Mouse (Mus musculus) limb, embryonic 11.5 days (tissue): ENCODE measurements around the gene Irx3. TPM values are rescaled to one million over a fixed set of nuclear protein-coding genes. Genes with fewer than 3 reads are reported as not detected.
A peak's percentile ranks its signal among the peaks of the same experiment; 100 is the strongest.

ENCODE experiments used
- ATAC-seq: fragments of 200-750 bp; cut with Nextera tagmentation; 2 replicates; pipeline ENCODE4 v1.8.0; 2017; ENCODE audit warnings: low read depth; ENCODE audit not compliant: insufficient number of reproducible peaks, low FRiP score, low TSS enrichment
- DNase-seq: peaks from one replicate; pipeline ENCODE4 v3.0.0-alpha.2; 2015; ENCODE audit warnings: low spot score
- H3K27ac ChIP-seq: fragments of 300-500 bp; sonication (generic); replicated peaks from 2 replicates; pipeline ENCODE4 v1.5.1; 2014; ENCODE audit warnings: low read depth, mild to moderate bottlenecking, low read length
- H3K27me3 ChIP-seq: fragments of 300-500 bp; sonication (generic); 2 replicates; pipeline ENCODE4 v1.6.1; 2014; ENCODE audit warnings: mild to moderate bottlenecking, low read length, mixed read lengths; ENCODE audit not compliant: control insufficient read depth, insufficient read depth
- H3K36me3 ChIP-seq: fragments of 300-500 bp; sonication (generic); 2 replicates; pipeline ENCODE4 v1.6.1; 2014; ENCODE audit warnings: mild to moderate bottlenecking, low read length, moderate library complexity, mixed read lengths; ENCODE audit not compliant: control insufficient read depth, insufficient read depth
- H3K4me1 ChIP-seq: fragments of 300-500 bp; sonication (generic); 2 replicates; pipeline ENCODE4 v1.6.1; 2014; ENCODE audit warnings: low read length, mixed read lengths; ENCODE audit not compliant: control insufficient read depth, insufficient read depth
- H3K4me2 ChIP-seq: fragments of 300-500 bp; sonication (generic); 2 replicates; pipeline ENCODE4 v1.6.1; 2014; ENCODE audit warnings: low read depth, mild to moderate bottlenecking, moderate library complexity; ENCODE audit not compliant: severe bottlenecking
- H3K4me3 ChIP-seq: fragments of 300-500 bp; sonication (generic); 2 replicates; pipeline ENCODE4 v1.5.1; 2014; ENCODE audit warnings: low read depth, low read length
- H3K9ac ChIP-seq: fragments of 300-500 bp; sonication (generic); 2 replicates; pipeline ENCODE4 v1.6.1; 2014; ENCODE audit warnings: mild to moderate bottlenecking, low read length
- H3K9me3 ChIP-seq: fragments of 300-500 bp; sonication (generic); 2 replicates; pipeline ENCODE4 v1.6.1; 2016; ENCODE audit warnings: low read length; ENCODE audit not compliant: control insufficient read depth
- WGBS: fragments of 180-500 bp; shearing (Covaris S2); extraction: QIAGEN DNeasy Blood & Tissue Kit; methylation state at CpG from one replicate; pipeline ENCODE4 v1.1.7; 2014; 5-methylcytosine and 5-hydroxymethylcytosine counted together
- polyA plus RNA-seq: library from polyadenylated mRNA; unstranded; fragments of >200 nt; fragmentation: Nextera tagmentation; extraction: Ambion mirVana; gene quantifications from 2 replicates; pipeline ENCODE4 v1.2.1, GENCODE M21; 2014

Irx3 gene
- polyA plus RNA-seq = 15.3 and 21.0 TPM in 2 replicates

GRCm38 (mm10) chr8:91801839-91802238, at the start of gene Irx3:
Gene Irx3, minus strand, starts transcription at chr8:91802067.
- DNase-seq = peak; percentile 86
- H3K4me1 ChIP-seq = peaks cover 36% of the 10 kb centered on the region

GRCm38 (mm10) chr8:91851359-91851758, 49.5 kb upstream of the Irx3 start:
- Histone ChIP-seq H3K4me3 (no peak overlapping the region), H3K36me3 (no peaks in the 10 kb centered on the region), H3K27ac (no peak overlapping the region), H3K9me3 (no peaks in the 10 kb centered on the region), H3K9ac (no peak overlapping the region), H3K4me1 (no peaks in the 10 kb centered on the region), H3K27me3 (peaks cover 16% of the 10 kb centered on the region; the same call in 1 of the 2 replicates), H3K4me2 (no peak overlapping the region)
- DNase-seq (no peak), ATAC-seq (no peak)
- WGBS = 76% methylated on average over 10 of the region's 10 CpGs

More at GRCm38 (mm10) chr8:91801839-91802238, at the start of gene Irx3:
- peaks cover 97% of the 10 kb centered on the region for H3K27me3 ChIP-seq
- peak; percentile 58 for ATAC-seq
- H3K9ac ChIP-seq = peak within 1 kb of the TSS; percentile 76
- no peaks in the 10 kb centered on the region for H3K36me3 ChIP-seq
- peak within 1 kb of the TSS; percentile 89 for H3K27ac ChIP-seq
- H3K9me3 ChIP-seq = no peaks in the 10 kb centered on the region
- peak within 1 kb of the TSS; percentile 81 for H3K4me2 ChIP-seq
- H3K4me3 ChIP-seq = peak within 1 kb of the TSS; percentile 53
- WGBS = 0% methylated on average over 32 of the region's 33 CpGs

- Histone ChIP-seq H3K27me3 (peaks cover 18% of the 10 kb centered on the region; the same call in 1 of the 2 replicates), H3K4me2 (no peak overlapping the region), H3K4me3 (no peak overlapping the region), H3K36me3 (no peaks in the 10 kb centered on the region), H3K9ac (no peak overlapping the region), H3K9me3 (no peaks in the 10 kb centered on the region), H3K27ac (no peak overlapping the region), H3K4me1 (no peaks in the 10 kb centered on the region)
- no peak for DNase-seq
- 91% methylated on average over 6 of the region's 6 CpGs for WGBS
- no peak for ATAC-seq
Measured at GRCm38 (mm10) chr8:91849984-91850383, 48.1 kb upstream of the Irx3 start.

- no peaks in the 10 kb centered on the region for H3K4me1 ChIP-seq
- WGBS = 70% methylated on average over 8 of the region's 8 CpGs
- H3K4me2 ChIP-seq = no peak overlapping the region
- no peak overlapping the region for H3K4me3 ChIP-seq
- H3K36me3 ChIP-seq = no peaks in the 10 kb centered on the region
- H3K9ac ChIP-seq = no peak overlapping the region
- H3K27me3 ChIP-seq = peaks cover 18% of the 10 kb centered on the region; the same call in 1 of the 2 replicates
- no peaks in the 10 kb centered on the region for H3K9me3 ChIP-seq
- H3K27ac ChIP-seq = no peak overlapping the region
- DNase-seq = no peak
- ATAC-seq = no peak
Measured at GRCm38 (mm10) chr8:91849529-91849928, 47.7 kb upstream of the Irx3 start.

- Histone ChIP-seq H3K9me3 (no peaks in the 10 kb centered on the region), H3K36me3 (no peaks in the 10 kb centered on the region), H3K27me3 (peaks cover 9% of the 10 kb centered on the region; the same call in 1 of the 2 replicates), H3K4me2 (no peak overlapping the region), H3K4me1 (no peaks in the 10 kb centered on the region), H3K4me3 (no peak overlapping the region), H3K9ac (no peak overlapping the region), H3K27ac (no peak overlapping the region)
- DNase-seq = no peak
- no peak for ATAC-seq
- 83% methylated on average over 3 of the region's 3 CpGs for WGBS
Measured at GRCm38 (mm10) chr8:91845641-91846040, 43.8 kb upstream of the Irx3 start.

GRCm38 (mm10) chr8:91837131-91837530, 35.3 kb upstream of the Irx3 start:
- no peaks in the 10 kb centered on the region for H3K9me3 ChIP-seq
- ATAC-seq = no peak
- H3K27ac ChIP-seq = no peak overlapping the region
- no peaks in the 10 kb centered on the region for H3K36me3 ChIP-seq
- H3K4me3 ChIP-seq = no peak overlapping the region
- WGBS = 15% methylated on average over 1 of the region's 1 CpGs
- H3K27me3 ChIP-seq = peaks cover 25% of the 10 kb centered on the region
- no peak for DNase-seq
- no peak overlapping the region for H3K9ac ChIP-seq
- no peaks in the 10 kb centered on the region for H3K4me1 ChIP-seq
- no peak overlapping the region for H3K4me2 ChIP-seq

GRCm38 (mm10) chr8:91836685-91837084, 34.8 kb upstream of the Irx3 start:
- H3K9ac ChIP-seq = no peak overlapping the region
- no peaks in the 10 kb centered on the region for H3K4me1 ChIP-seq
- H3K36me3 ChIP-seq = no peaks in the 10 kb centered on the region
- DNase-seq (no peak), ATAC-seq (no peak)
- no peak overlapping the region for H3K4me3 ChIP-seq
- no peaks in the 10 kb centered on the region for H3K9me3 ChIP-seq
- H3K27ac ChIP-seq = no peak overlapping the region
- WGBS = 42% methylated on average over 9 of the region's 9 CpGs
- H3K27me3 ChIP-seq = peaks cover 26% of the 10 kb centered on the region
- H3K4me2 ChIP-seq = no peak overlapping the region

- Histone ChIP-seq H3K27ac (no peak overlapping the region), H3K27me3 (peaks cover 48% of the 10 kb centered on the region), H3K9me3 (no peaks in the 10 kb centered on the region), H3K36me3 (no peaks in the 10 kb centered on the region), H3K4me2 (no peak overlapping the region), H3K4me3 (no peak overlapping the region), H3K4me1 (no peaks in the 10 kb centered on the region), H3K9ac (no peak overlapping the region)
- no peak for ATAC-seq
- whole genome bisulfite sequencing = 33% methylated on average over 14 of the region's 14 CpGs
- DNase-seq = no peak
Measured at GRCm38 (mm10) chr8:91827661-91828060, 25.8 kb upstream of the Irx3 start.

- no peak for ATAC-seq
- H3K36me3 ChIP-seq = no peaks in the 10 kb centered on the region
- WGBS = 62% methylated on average over 9 of the region's 9 CpGs
- H3K27ac ChIP-seq = no peak overlapping the region
- H3K4me2 ChIP-seq = no peak overlapping the region
- no peak overlapping the region for H3K9ac ChIP-seq
- H3K4me1 ChIP-seq = no peaks in the 10 kb centered on the region
- no peak for DNase-seq
- no peak overlapping the region for H3K4me3 ChIP-seq
- no peaks in the 10 kb centered on the region for H3K9me3 ChIP-seq
- peaks cover 48% of the 10 kb centered on the region for H3K27me3 ChIP-seq
Measured at GRCm38 (mm10) chr8:91827192-91827591, 25.3 kb upstream of the Irx3 start.
